Mouse (Mus musculus): ENCODE measurements around the gene Nol7. TPM values are rescaled to one million over a fixed set of nuclear protein-coding genes. Genes with fewer than 3 reads are reported as not detected.
A peak's percentile ranks its signal among the peaks of the same experiment; 100 is the strongest.

Gene Nol7
- total RNA-seq (2012; rRNA removed): 72.8 and 122 TPM in 2 replicates

GRCm38 (mm10) chr13:43398297-43399080 lies at the start of gene Nol7:
Nol7 (plus strand) TSS chr13:43398390.
- H3K36me3 ChIP-seq (ENCODE audit: control insufficient read depth, insufficient read depth, low read length, poor library complexity, severe bottlenecking): peaks cover 7% of the 10 kb centered on the region

GRCm38 (mm10) chr13:43349376-43349775 lies 48.8 kb upstream of the Nol7 start:
- in situ Hi-C loops (cut with MboI; ENCODE audit: low sequenced_read_pairs in 2 of 2, unreplicated experiment in 2 of 2): no loop called here
- no peaks in the 10 kb centered on the region for H3K9me3 ChIP-seq (ENCODE audit: control insufficient read depth, insufficient read depth, low read depth, low read length)

More at GRCm38 (mm10) chr13:43398297-43399080, at the start of gene Nol7:
- Histone ChIP-seq H3K9me3 (ENCODE audit: control insufficient read depth, insufficient read depth, low read depth, low read length) (peaks cover 13% of the 10 kb centered on the region), H3K27ac (ENCODE audit: insufficient read depth, low read depth, low read length, poor library complexity, severe bottlenecking) (peak within 1 kb of the TSS; percentile 99), H3K9ac (ENCODE audit: insufficient read depth, low read depth, low read length, poor library complexity, severe bottlenecking) (peak within 1 kb of the TSS; percentile 100), H3K4me3 (ENCODE audit: insufficient read depth in 1 of 2, low read depth in 1 of 2, low read length in 2 of 2, poor library complexity in 1 of 2, severe bottlenecking in 1 of 2) (peak within 1 kb of the TSS; percentile 91 to 100), H3K4me1 (ENCODE audit: control insufficient read depth in 2 of 2, insufficient read depth in 2 of 2, low read length in 2 of 2, poor library complexity in 1 of 2) (0 out of 4 replicates have a peak, but pooled peaks cover 0 to 2% of the 10 kb centered on the region in 2 experiments)
- in situ Hi-C loops (cut with MboI; ENCODE audit: low sequenced_read_pairs in 2 of 2, unreplicated experiment in 2 of 2): no loop called here
- DNase-seq (ENCODE audit: low read depth, low spot score): peak; percentile 81
- TF ChIP-seq ZC3H11A (IDR thresholded peaks at IDR 0.05; ENCODE audit: borderline replicate concordance, low read depth, low read length) (0 out of 2 replicates have a peak, but pooled peaks have one; percentile 13), HCFC1 (IDR thresholded peaks at IDR 0.05; ENCODE audit: borderline replicate concordance, insufficient read depth, low read length) (peak; percentile 80), ZNF384 (IDR thresholded peaks at IDR 0.05; ENCODE audit: low read depth, low read length) (no peak), CHD2 (IDR thresholded peaks at IDR 0.05; ENCODE audit: low read depth, low read length) (0 out of 2 replicates have a peak, but pooled peaks have one; percentile 68), MAFK (IDR thresholded peaks at IDR 0.05; ENCODE audit: insufficient read depth, low read depth, low read length) (0 out of 2 replicates have a peak, but pooled peaks have one; percentile 8)

GRCm38 (mm10) chr13:43350489-43351169 lies 47.6 kb upstream of the Nol7 start:
- no peak overlapping the region for H3K27ac ChIP-seq (ENCODE audit: insufficient read depth, low read depth, low read length, poor library complexity, severe bottlenecking)
- H3K4me1 ChIP-seq (ENCODE audit: control insufficient read depth in 2 of 2, insufficient read depth in 2 of 2, low read length in 2 of 2, poor library complexity in 1 of 2): no peaks in the 10 kb centered on the region; a peak in 1 of 4 replicates
- in situ Hi-C loops (cut with MboI; ENCODE audit: low sequenced_read_pairs in 2 of 2, unreplicated experiment in 2 of 2): no loop called here
- no peak for TF ChIP-seq HCFC1 (IDR thresholded peaks at IDR 0.05; ENCODE audit: borderline replicate concordance, insufficient read depth, low read length)
- no peak for TF ChIP-seq MAFK (IDR thresholded peaks at IDR 0.05; ENCODE audit: insufficient read depth, low read depth, low read length)
- TF ChIP-seq CHD2 (IDR thresholded peaks at IDR 0.05; ENCODE audit: low read depth, low read length): no peak
- no peak for TF ChIP-seq ZC3H11A (IDR thresholded peaks at IDR 0.05; ENCODE audit: borderline replicate concordance, low read depth, low read length)
- no peak for TF ChIP-seq ZNF384 (IDR thresholded peaks at IDR 0.05; ENCODE audit: low read depth, low read length)
- no peak overlapping the region for H3K9ac ChIP-seq (ENCODE audit: insufficient read depth, low read depth, low read length, poor library complexity, severe bottlenecking)
- no peak overlapping the region for H3K4me3 ChIP-seq (ENCODE audit: insufficient read depth in 1 of 2, low read depth in 1 of 2, low read length in 2 of 2, poor library complexity in 1 of 2, severe bottlenecking in 1 of 2)
- DNase-seq (ENCODE audit: low read depth, low spot score): no peak
- no peaks in the 10 kb centered on the region for H3K9me3 ChIP-seq (ENCODE audit: control insufficient read depth, insufficient read depth, low read depth, low read length)
- no peaks in the 10 kb centered on the region for H3K36me3 ChIP-seq (ENCODE audit: control insufficient read depth, insufficient read depth, low read length, poor library complexity, severe bottlenecking)

More at GRCm38 (mm10) chr13:43349376-43349775, 48.8 kb upstream of the Nol7 start:
- DNase-seq (ENCODE audit: low read depth, low spot score): no peak
- Histone ChIP-seq H3K27ac (ENCODE audit: insufficient read depth, low read depth, low read length, poor library complexity, severe bottlenecking) (no peak overlapping the region), H3K4me3 (ENCODE audit: insufficient read depth in 1 of 2, low read depth in 1 of 2, low read length in 2 of 2, poor library complexity in 1 of 2, severe bottlenecking in 1 of 2) (no peak overlapping the region), H3K9ac (ENCODE audit: insufficient read depth, low read depth, low read length, poor library complexity, severe bottlenecking) (no peak overlapping the region), H3K36me3 (ENCODE audit: control insufficient read depth, insufficient read depth, low read length, poor library complexity, severe bottlenecking) (no peaks in the 10 kb centered on the region), H3K4me1 (ENCODE audit: control insufficient read depth in 2 of 2, insufficient read depth in 2 of 2, low read length in 2 of 2, poor library complexity in 1 of 2) (no peaks in the 10 kb centered on the region; a peak in 1 of 4 replicates)
- TF ChIP-seq ZNF384 (IDR thresholded peaks at IDR 0.05; ENCODE audit: low read depth, low read length): no peak
- TF ChIP-seq MAFK (IDR thresholded peaks at IDR 0.05; ENCODE audit: insufficient read depth, low read depth, low read length): peak; percentile 48; the same call in 1 of the 2 replicates

GRCm38 (mm10) chr13:43353356-43353755 lies 44.8 kb upstream of the Nol7 start:
- DNase-seq (ENCODE audit: low read depth, low spot score): no peak
- Histone ChIP-seq H3K36me3 (ENCODE audit: control insufficient read depth, insufficient read depth, low read length, poor library complexity, severe bottlenecking) (no peaks in the 10 kb centered on the region), H3K27ac (ENCODE audit: insufficient read depth, low read depth, low read length, poor library complexity, severe bottlenecking) (no peak overlapping the region), H3K9me3 (ENCODE audit: control insufficient read depth, insufficient read depth, low read depth, low read length) (no peaks in the 10 kb centered on the region), H3K4me1 (ENCODE audit: control insufficient read depth in 2 of 2, insufficient read depth in 2 of 2, low read length in 2 of 2, poor library complexity in 1 of 2) (no peaks in the 10 kb centered on the region; a peak in 1 of 4 replicates), H3K4me3 (ENCODE audit: insufficient read depth in 1 of 2, low read depth in 1 of 2, low read length in 2 of 2, poor library complexity in 1 of 2, severe bottlenecking in 1 of 2) (no peak overlapping the region), H3K9ac (ENCODE audit: insufficient read depth, low read depth, low read length, poor library complexity, severe bottlenecking) (no peak overlapping the region)
- no peak for TF ChIP-seq ZC3H11A (IDR thresholded peaks at IDR 0.05; ENCODE audit: borderline replicate concordance, low read depth, low read length)
- no peak for TF ChIP-seq MAFK (IDR thresholded peaks at IDR 0.05; ENCODE audit: insufficient read depth, low read depth, low read length)
- no peak for TF ChIP-seq ZNF384 (IDR thresholded peaks at IDR 0.05; ENCODE audit: low read depth, low read length)
- no peak for TF ChIP-seq HCFC1 (IDR thresholded peaks at IDR 0.05; ENCODE audit: borderline replicate concordance, insufficient read depth, low read length)
- in situ Hi-C loops (cut with MboI; ENCODE audit: low sequenced_read_pairs in 2 of 2, unreplicated experiment in 2 of 2): no loop called here
